Comparison of ENCODE assay signal across 17 mouse cellular contexts in genomic region chr1:150372895-150373294, GRCm38 (mm10). TPM values are rescaled to one million over a fixed set of nuclear protein-coding genes. Genes with fewer than 3 reads are reported as not detected.
A peak's percentile ranks its signal among the peaks of the same experiment; 100 is the strongest.
DNase-seq lines count a peak whose midpoint lies in the region; ATAC-seq and TF ChIP-seq lines count a peak whose summit lies in the region.
"Had no signal": no experiment of that assay in that cellular context is flagged by ENCODE, and none has a peak within 500 bp of the region (broad histone marks: within the 10 kb centered on the region; RNA-seq: fewer than 3 reads in every experiment).

No protein-coding gene starts in this region.

- no peaks in the 10 kb centered on the region for H3K9me3 ChIP-seq in heart, embryonic 11.5 days (replicated peaks; ENCODE audit: control insufficient read depth, low read length)
- H3K9me3 ChIP-seq: hindbrain, embryonic 15.5 days; liver, embryonic 13.5 days; stomach, embryonic 15.5 days had no signal

- ATAC-seq in frontal cortex, adult (ENCODE audit: low TSS enrichment), result no peak
- ATAC-seq in heart, embryonic 11.5 days (replicated peaks; ENCODE audit: insufficient number of reproducible peaks, low FRiP score, low TSS enrichment), result no peak

- H3K4me1 ChIP-seq in liver, adult 2 months (ENCODE audit: control insufficient read depth, insufficient read depth, low read length), result no peaks in the 10 kb centered on the region
- H3K4me1 ChIP-seq in heart, embryonic 11.5 days (ENCODE audit: control insufficient read depth, insufficient read depth, low read length), result no peaks in the 10 kb centered on the region
- H3K4me1 ChIP-seq: hindbrain, embryonic 15.5 days; liver, embryonic 13.5 days; stomach, embryonic 15.5 days had no signal

- H3K4me2 ChIP-seq in heart, embryonic 11.5 days, result no peak overlapping the region
- H3K4me2 ChIP-seq: hindbrain, embryonic 15.5 days; liver, embryonic 13.5 days; stomach, embryonic 15.5 days had no signal

- TF ChIP-seq CTCF in liver, adult 2 months (IDR thresholded peaks at IDR 0.05; ENCODE audit: low read depth, low read length), result peak; percentile 37; the same call in 1 of the 2 replicates

- peaks cover 32% of the 10 kb centered on the region for H3K36me3 ChIP-seq in liver, adult 2 months (ENCODE audit: control insufficient read depth, insufficient read depth, low read length)
- H3K36me3 ChIP-seq in heart, embryonic 11.5 days (ENCODE audit: control insufficient read depth, insufficient read depth, low read length), result no peaks in the 10 kb centered on the region

- no peak overlapping the region for H3K27ac ChIP-seq in liver, adult 2 months (replicated peaks; ENCODE audit: insufficient read depth, low read depth, low read length)
- no peak overlapping the region for H3K27ac ChIP-seq in heart, embryonic 11.5 days (ENCODE audit: low read depth, low read length)
- H3K27ac ChIP-seq: hindbrain, embryonic 15.5 days; liver, embryonic 13.5 days; stomach, embryonic 15.5 days had no signal

- DNase-seq in embryo, embryonic 10 days (ENCODE audit: low spot score), result peak; percentile 35
- no peak for DNase-seq in embryo, embryonic 9.5 days (ENCODE audit: extremely low spot score)
- no peak for DNase-seq in liver, adult 2 months (ENCODE audit: extremely low read depth, low read depth, low spot score)
- DNase-seq in liver (no peak), NIH3T3 (ENCODE audit: low read depth) (peak; percentile 52)
- DNase-seq in naive thymus-derived CD4-positive, alpha-beta T cell, adult 2 months (ENCODE audit: low read depth), result peak; percentile 29
- DNase-seq: gastrocnemius, postnatal 25 days; liver, embryonic 13.5 days; right cerebral cortex, adult 18-20 months had no signal

- WGBS in liver, adult 2 months, result 89% methylated on average over 3 of the region's 3 CpGs
- 80% methylated on average over 3 of the region's 3 CpGs for WGBS in heart, embryonic 11.5 days (ENCODE audit: insufficient replicate concordance)

- no peaks in the 10 kb centered on the region for H3K27me3 ChIP-seq in liver, adult 2 months (ENCODE audit: control insufficient read depth, insufficient read depth, low read length)
- H3K27me3 ChIP-seq in heart, embryonic 11.5 days (ENCODE audit: control insufficient read depth, insufficient read depth, low read length), result no peaks in the 10 kb centered on the region
- H3K27me3 ChIP-seq: hindbrain, embryonic 15.5 days; liver, embryonic 13.5 days; stomach, embryonic 15.5 days had no signal

- TF ChIP-seq POLR2A in liver, adult 2 months (IDR thresholded peaks at IDR 0.05; ENCODE audit: extremely low read depth, insufficient read depth, low read length), result no peak

- no peak overlapping the region for H3K4me3 ChIP-seq in liver, adult 2 months (ENCODE audit: insufficient read depth, low read depth, low read length)
- H3K4me3 ChIP-seq in heart, embryonic 11.5 days (ENCODE audit: low read depth, low read length), result no peak overlapping the region
- H3K4me3 ChIP-seq: erythroblast, embryonic 14.5 days; hindbrain, embryonic 15.5 days; liver, embryonic 13.5 days; stomach, embryonic 15.5 days had no signal

- no peak overlapping the region for H3K9ac ChIP-seq in liver, adult 2 months (ENCODE audit: low read depth, low read length)
- no peak overlapping the region for H3K9ac ChIP-seq in heart, embryonic 11.5 days (ENCODE audit: low read depth, low read length)
- H3K9ac ChIP-seq: hindbrain, embryonic 15.5 days; liver, embryonic 13.5 days; stomach, embryonic 15.5 days had no signal

- no peaks in the 10 kb centered on the region for H3K79me2 ChIP-seq in liver, adult 2 months (ENCODE audit: control insufficient read depth, insufficient read depth, low read length)

RNA-seq across cellular contexts. Expression of gene Tpr, which starts 19.7 kb away (rescaled TPM):
- 60.0 and 65.8 TPM in 2 replicates for total RNA-seq in liver, adult 2 months (2014; rRNA removed)
- polyA plus RNA-seq in liver, adult 2 months (2012; rRNA removed), result 20.9 and 22.7 TPM in 2 replicates
- 127 and 163 TPM in 2 replicates for polyA plus RNA-seq in heart, embryonic 11.5 days (2014; fragmentation: Nextera tagmentation; extraction: Ambion mirVana)

RNA-seq across cellular contexts. Expression of gene Odr4, which starts 20.0 kb away (rescaled TPM):
- total RNA-seq in liver, adult 2 months (2014; rRNA removed), result 39.9 and 52.8 TPM in 2 replicates
- polyA plus RNA-seq in liver, adult 2 months (2012; rRNA removed), result 4.0 and 4.7 TPM in 2 replicates
- polyA plus RNA-seq in heart, embryonic 11.5 days (2014; fragmentation: Nextera tagmentation; extraction: Ambion mirVana), result 32.4 and 35.3 TPM in 2 replicates

RNA-seq across cellular contexts. Expression of gene Pdc, which starts 53.7 kb away (rescaled TPM):
- total RNA-seq in liver, adult 2 months (2014; rRNA removed), result not detected in 2 replicates
- polyA plus RNA-seq in liver, adult 2 months (2012; rRNA removed), result not detected in 2 replicates
- not detected in 2 replicates for polyA plus RNA-seq in heart, embryonic 11.5 days (2014; fragmentation: Nextera tagmentation; extraction: Ambion mirVana)
- total RNA-seq: adrenal gland, adult 18-20 months; monocyte, adult 5-6 weeks had no signal
- polyA plus RNA-seq: C2C12; erythroblast, embryonic 14.5 days; hindbrain, embryonic 15.5 days; liver, embryonic 13.5 days; stomach, embryonic 15.5 days had no signal

Comparison
In these comparisons a context has a peak if more than half of its experiments do, and no peak if none do; other contexts are left out.
1. DNase-seq: peak in embryo, embryonic 10 days (single experiment), NIH3T3 (single experiment) and naive thymus-derived CD4-positive, alpha-beta T cell, adult 2 months (single experiment); none in embryo, embryonic 9.5 days (single experiment), liver, adult 2 months (single experiment) and liver (single experiment).